Mouse (Mus musculus) C2C12 (cell line): ENCODE results near the gene Otulin.

ENCODE experiments used
- CEBPB ChIP-seq: IDR thresholded peaks from one replicate; pipeline ENCODE4 v1.6.1; 2011; ENCODE audit warnings: low read depth, mild to moderate bottlenecking, control low read depth, moderate library complexity
- CTCF ChIP-seq: IDR thresholded peaks from one replicate; pipeline ENCODE4 v1.5.1; 2011; ENCODE audit not compliant: control insufficient read depth, insufficient read depth, insufficient read length
- USF1 ChIP-seq: IDR thresholded peaks from one replicate; pipeline ENCODE4 v1.6.1; 2011; ENCODE audit warnings: low read depth, mild to moderate bottlenecking, control low read depth, moderate library complexity

- TF ChIP-seq USF1 (peak; percentile 65), CEBPB (no peak), CTCF (no peak)
Measured at GRCm38 (mm10) chr15:27579853-27580252, 50.6 kb downstream of the Otulin start.
